8 mouse cellular contexts compared by ENCODE assay signal in genomic region chr2:91537588-91538205, GRCm38 (mm10). TPM values are rescaled to one million over a fixed set of nuclear protein-coding genes. Genes with fewer than 3 reads are reported as not detected.
DNase-seq lines count a peak whose midpoint lies in the region; ATAC-seq and TF ChIP-seq lines count a peak whose summit lies in the region.

No protein-coding gene starts in this region.

- peaks cover 4% of the 10 kb centered on the region; the same call in 1 of the 2 replicates for H3K36me3 ChIP-seq in E14TG2a.4 (ENCODE audit: insufficient read depth, low read length)
- H3K36me3 ChIP-seq in forebrain, embryonic 16.5 days (ENCODE audit: control insufficient read depth, insufficient read depth): no peaks in the 10 kb centered on the region
- no peaks in the 10 kb centered on the region for H3K36me3 ChIP-seq in liver, postnatal 0 days (replicated peaks; ENCODE audit: insufficient read depth, low read length)
- no peaks in the 10 kb centered on the region for H3K36me3 ChIP-seq in neural tube, embryonic 13.5 days

- H3K9me3 ChIP-seq in E14TG2a.4 (ENCODE audit: low read length): no peaks in the 10 kb centered on the region
- H3K9me3 ChIP-seq in forebrain, embryonic 16.5 days (ENCODE audit: control insufficient read depth, low read length): no peaks in the 10 kb centered on the region
- H3K9me3 ChIP-seq in liver, postnatal 0 days (ENCODE audit: low read length): no peaks in the 10 kb centered on the region
- H3K9me3 ChIP-seq in neural tube, embryonic 13.5 days: no peaks in the 10 kb centered on the region

- intact Hi-C loops in heart, postnatal 25 days (cut with DNase I): loop anchor here (1.0 kb wide), 1 partner anchor 11 kb away; the partner anchor contains the start of gene Ckap5

- no peak for TF ChIP-seq CTCF in E14TG2a.4 (conservative IDR thresholded peaks at IDR 0.05; ENCODE audit: low read length)
- peak; percentile 43 for TF ChIP-seq CTCF in liver, postnatal 0 days (IDR thresholded peaks at IDR 0.05; ENCODE audit: low read depth)

- peak overlapping the region; percentile 25; the same call in 1 of the 2 replicates for H3K9ac ChIP-seq in forebrain, embryonic 16.5 days (replicated peaks; ENCODE audit: low read depth, low read length)
- H3K9ac ChIP-seq in liver, postnatal 0 days (replicated peaks): peak overlapping the region; percentile 54
- H3K9ac ChIP-seq in neural tube, embryonic 13.5 days: peak overlapping the region; percentile 63

- DNase-seq in cerebellum, adult 18-20 months: peak; percentile 85 to 90
- DNase-seq in heart, postnatal 25 days (ENCODE audit: low spot score): peak; percentile 86
- DNase-seq in layer of hippocampus, adult 11-12 months (ENCODE audit: low spot score): peak; percentile 78
- peak; percentile 91 for DNase-seq in liver, postnatal 0 days
- peak; percentile 49 for DNase-seq in telencephalon, adult 2 months (ENCODE audit: low read depth, low spot score)

- no peak; the same call in 1 of the 2 replicates for TF ChIP-seq EP300 in liver, postnatal 0 days (IDR thresholded peaks at IDR 0.05; ENCODE audit: low read depth)

- H3K4me2 ChIP-seq in forebrain, embryonic 16.5 days (ENCODE audit: low read length): peak overlapping the region; percentile 54
- H3K4me2 ChIP-seq in liver, postnatal 0 days (ENCODE audit: low read depth, low read length): peak overlapping the region; percentile 78
- peak overlapping the region; percentile 58 for H3K4me2 ChIP-seq in neural tube, embryonic 13.5 days

- H3K4me1 ChIP-seq in E14TG2a.4 (replicated peaks; ENCODE audit: low read depth, low read length): peaks cover 37% of the 10 kb centered on the region
- peaks cover 9% of the 10 kb centered on the region for H3K4me1 ChIP-seq in forebrain, embryonic 16.5 days (replicated peaks; ENCODE audit: control insufficient read depth, insufficient read depth, low read length)
- peaks cover 9% of the 10 kb centered on the region for H3K4me1 ChIP-seq in liver, postnatal 0 days (ENCODE audit: insufficient read depth)
- H3K4me1 ChIP-seq in neural tube, embryonic 13.5 days (replicated peaks): peaks cover 17% of the 10 kb centered on the region

- ATAC-seq in forebrain, embryonic 16.5 days: peak; percentile 85
- ATAC-seq in liver, postnatal 0 days: peak; percentile 99
- ATAC-seq in neural tube, embryonic 13.5 days (ENCODE audit: low read depth): peak; percentile 93

- H3K27me3 ChIP-seq in E14TG2a.4 (ENCODE audit: insufficient read depth, low read length): no peaks in the 10 kb centered on the region
- H3K27me3 ChIP-seq in forebrain, embryonic 16.5 days (replicated peaks; ENCODE audit: control insufficient read depth, insufficient read depth, low read length): no peaks in the 10 kb centered on the region
- H3K27me3 ChIP-seq in liver, postnatal 0 days (ENCODE audit: insufficient read depth, low read length): no peaks in the 10 kb centered on the region
- H3K27me3 ChIP-seq in neural tube, embryonic 13.5 days: no peaks in the 10 kb centered on the region

- H3K4me3 ChIP-seq in E14TG2a.4 (replicated peaks; ENCODE audit: low read length): peak overlapping the region; percentile 70
- H3K4me3 ChIP-seq in forebrain, embryonic 16.5 days (replicated peaks; ENCODE audit: low read length): peak overlapping the region; percentile 38
- H3K4me3 ChIP-seq in liver, postnatal 0 days (ENCODE audit: low read depth, low read length): peak overlapping the region; percentile 48
- peak overlapping the region; percentile 37 for H3K4me3 ChIP-seq in neural tube, embryonic 13.5 days

- 3% methylated on average over 17 of the region's 17 CpGs for WGBS in forebrain, embryonic 16.5 days
- 3% methylated on average over 17 of the region's 17 CpGs for WGBS in liver, postnatal 0 days (ENCODE audit: insufficient replicate concordance)
- 2% methylated on average over 17 of the region's 17 CpGs for WGBS in neural tube, embryonic 13.5 days

- H3K27ac ChIP-seq in forebrain, embryonic 16.5 days (ENCODE audit: low read length): no peak overlapping the region
- peak overlapping the region; percentile 39; the same call in 1 of the 2 replicates for H3K27ac ChIP-seq in liver, postnatal 0 days (ENCODE audit: low read depth)
- no peak overlapping the region for H3K27ac ChIP-seq in neural tube, embryonic 13.5 days (replicated peaks)

RNA-seq across cellular contexts. Expression of gene Ckap5, which starts 11.1 kb away (rescaled TPM):
- polyA plus RNA-seq in forebrain, embryonic 16.5 days (2015; fragmentation: Nextera tagmentation; extraction: Ambion mirVana): 133 and 141 TPM in 2 replicates
- 10 to 100 TPM; 45.0 to 49.6 TPM for total RNA-seq in heart, postnatal 25 days (2021)
- 18.0 and 22.1 TPM in 2 replicates for polyA plus RNA-seq in liver, postnatal 0 days (2015; fragmentation: Nextera tagmentation; extraction: Ambion mirVana)
- polyA plus RNA-seq in neural tube, embryonic 13.5 days (2015; fragmentation: Nextera tagmentation; extraction: Ambion mirVana): 102 and 113 TPM in 2 replicates
